Mouse (Mus musculus): ENCODE results near the gene Rnf220. TPM values are rescaled to one million over a fixed set of nuclear protein-coding genes. Genes with fewer than 3 reads are reported as not detected.

Gene Rnf220
- polyA plus RNA-seq, 1 experiment from 2014 or later = 50.7 TPM

DNA sequence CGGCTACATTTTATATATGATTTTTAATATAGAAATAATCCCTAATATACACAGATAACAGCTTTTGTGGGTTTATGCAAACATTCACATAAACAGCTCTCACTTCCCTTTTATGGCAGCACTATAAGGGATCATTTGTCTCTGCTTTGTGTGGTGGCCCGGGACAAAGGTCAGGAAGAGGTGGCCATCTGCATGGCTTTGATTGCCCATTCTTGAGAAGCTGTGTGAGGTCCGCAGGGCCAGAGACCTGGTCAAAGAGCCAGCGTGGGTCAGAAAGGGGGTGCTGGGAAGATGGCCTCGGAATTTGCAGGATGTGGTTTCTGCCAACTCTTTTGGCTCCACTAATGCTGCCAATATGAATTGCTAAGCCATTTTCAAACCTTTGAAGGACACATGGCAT is 273.9 kb downstream of the Rnf220 start:
- Histone ChIP-seq H3K36me3 (ENCODE audit: insufficient read depth, low read length) (no peaks in the 10 kb centered on the region), H3K27ac (ENCODE audit: low read length) (no peak overlapping the region), H3K4me1 (ENCODE audit: insufficient read depth, low read depth, low read length) (no peaks in the 10 kb centered on the region), H3K4me2 (replicated peaks; ENCODE audit: low read depth, low read length) (no peak overlapping the region), H3K4me3 (ENCODE audit: low read depth, low read length) (no peak overlapping the region), H3K9me3 (ENCODE audit: low read length) (no peaks in the 10 kb centered on the region), H3K27me3 (replicated peaks; ENCODE audit: insufficient read depth, low read length) (no peaks in the 10 kb centered on the region), H3K9ac (replicated peaks; ENCODE audit: low read depth) (no peak overlapping the region)
- 46% methylated on average over 5 of the region's 5 CpGs for WGBS
- TF ChIP-seq CTCF (IDR thresholded peaks at IDR 0.05) (no peak), EP300 (IDR thresholded peaks at IDR 0.05) (no peak)
- no peak for ATAC-seq
- no peak for DNase-seq (ENCODE audit: low spot score)

DNA sequence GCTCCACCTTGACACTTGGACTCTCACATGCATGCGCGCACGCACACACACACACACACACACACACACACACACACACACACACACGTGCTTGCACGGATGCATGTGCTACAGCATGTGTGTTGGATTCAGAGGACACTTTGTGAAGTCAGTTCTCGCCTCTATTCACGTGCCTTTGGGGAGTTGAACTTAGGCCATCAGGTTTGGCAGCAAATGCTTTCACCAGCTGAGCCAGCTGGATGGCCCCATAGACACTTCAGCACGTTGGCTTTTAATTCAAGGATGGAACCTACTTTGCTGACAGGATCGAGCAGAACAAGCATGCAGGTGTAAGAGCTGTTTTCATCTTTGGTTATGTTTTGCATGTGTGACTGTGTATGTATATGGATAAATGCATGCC is 275.0 kb downstream of the Rnf220 start:
- H3K27ac ChIP-seq (ENCODE audit: low read length) = no peak overlapping the region
- WGBS = 78% methylated on average over 9 of the region's 9 CpGs
- no peak overlapping the region for H3K4me3 ChIP-seq (ENCODE audit: low read depth, low read length)
- ATAC-seq (no peak), DNase-seq (ENCODE audit: low spot score) (no peak)
- H3K36me3 ChIP-seq (ENCODE audit: insufficient read depth, low read length) = no peaks in the 10 kb centered on the region
- TF ChIP-seq EP300 (IDR thresholded peaks at IDR 0.05) (no peak), CTCF (IDR thresholded peaks at IDR 0.05) (no peak)
- no peak overlapping the region for H3K9ac ChIP-seq (replicated peaks; ENCODE audit: low read depth)
- H3K27me3 ChIP-seq (replicated peaks; ENCODE audit: insufficient read depth, low read length) = no peaks in the 10 kb centered on the region
- no peaks in the 10 kb centered on the region for H3K9me3 ChIP-seq (ENCODE audit: low read length)
- H3K4me2 ChIP-seq (replicated peaks; ENCODE audit: low read depth, low read length) = no peak overlapping the region
- H3K4me1 ChIP-seq (ENCODE audit: insufficient read depth, low read depth, low read length) = no peaks in the 10 kb centered on the region

Other genes starting within 250 kb of the Rnf220 start
- gene Tmem53, start 245.1 kb downstream of the Rnf220 start, polyA plus RNA-seq (2015; fragmentation: Nextera tagmentation; extraction: Ambion mirVana) = 23.5 and 27.6 TPM in 2 replicates
- 3.8 and 5.0 TPM in 2 replicates for gene Armh1, start 244.9 kb downstream of the Rnf220 start, polyA plus RNA-seq (2015; fragmentation: Nextera tagmentation; extraction: Ambion mirVana)
- 75.1 and 79.3 TPM in 2 replicates for gene Eri3, start 53.3 kb upstream of the Rnf220 start, polyA plus RNA-seq (2015; fragmentation: Nextera tagmentation; extraction: Ambion mirVana)
- 37.0 and 37.8 TPM in 2 replicates for gene Dmap1, start 185.2 kb upstream of the Rnf220 start, polyA plus RNA-seq (2015; fragmentation: Nextera tagmentation; extraction: Ambion mirVana)
- gene Gm12845, start 227.4 kb upstream of the Rnf220 start, polyA plus RNA-seq (2015; fragmentation: Nextera tagmentation; extraction: Ambion mirVana) = not detected in 2 replicates

Data from lung, postnatal 0 days (tissue).